Mouse (Mus musculus): ENCODE results near the gene Cdk2.

DNA sequence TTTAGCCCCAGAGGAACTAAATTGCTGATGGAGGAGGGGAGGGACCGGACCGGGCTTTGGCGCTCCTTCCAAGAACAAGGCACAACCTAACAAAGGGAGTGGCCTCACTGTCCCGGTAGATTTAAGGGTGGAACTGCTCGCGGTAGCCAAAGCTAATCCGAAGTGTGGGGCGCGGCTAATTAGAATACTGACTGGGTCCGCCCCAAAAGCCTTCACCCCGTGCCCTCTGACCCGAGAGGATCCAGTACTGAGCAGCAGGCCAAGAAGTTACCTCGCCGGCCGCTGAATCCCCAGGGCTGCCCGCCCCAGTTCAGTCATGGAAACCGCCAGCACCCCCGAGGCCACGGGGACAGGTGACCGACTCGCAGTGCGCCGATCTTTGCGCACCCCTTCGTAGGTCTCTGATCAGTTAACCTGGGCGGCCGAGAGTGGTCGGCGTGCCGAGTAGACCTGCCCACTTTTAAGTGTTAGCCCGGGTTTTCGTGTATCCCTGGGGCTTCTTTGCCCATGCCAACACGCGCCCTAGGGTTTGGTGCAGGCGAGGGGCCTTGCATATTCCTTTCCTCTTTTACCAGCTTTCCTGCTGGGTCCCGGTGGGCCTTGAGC is 42.9 kb upstream of the Cdk2 start, which contains the start of gene Pym1:
- TF ChIP-seq USF1 (IDR thresholded peaks at IDR 0.05; ENCODE audit: low read depth) (no peak), CTCF (IDR thresholded peaks at IDR 0.05; ENCODE audit: control insufficient read depth, insufficient read depth, insufficient read length) (no peak), CEBPB (IDR thresholded peaks at IDR 0.05; ENCODE audit: low read depth) (no peak)

All from C2C12 (cell line).